Mouse (Mus musculus): ENCODE data around the gene B4galnt1.

The B4galnt1 gene

GRCm38 (mm10) chr10:127199474-127199873, 34.4 kb downstream of the B4galnt1 start:
- in situ Hi-C loops (cut with MboI, MseI), result no loop called here

- in situ Hi-C loops (cut with MboI, MseI), result no loop called here
Observed at GRCm38 (mm10) chr10:127200279-127200678, 35.3 kb downstream of the B4galnt1 start.

- in situ Hi-C loops (cut with MboI, MseI), result no loop called here
Observed at GRCm38 (mm10) chr10:127203106-127203505, 38.1 kb downstream of the B4galnt1 start.

GRCm38 (mm10) chr10:127204589-127204988, 39.6 kb downstream of the B4galnt1 start:
- in situ Hi-C loops (cut with MboI, MseI), result no loop called here

- in situ Hi-C loops (cut with MboI, MseI), result no loop called here
Observed at GRCm38 (mm10) chr10:127205373-127205772, 40.3 kb downstream of the B4galnt1 start.

GRCm38 (mm10) chr10:127208921-127209320, 43.9 kb downstream of the B4galnt1 start:
- in situ Hi-C loops (cut with MboI, MseI), result no loop called here

- in situ Hi-C loops (cut with MboI, MseI), result no loop called here
Observed at GRCm38 (mm10) chr10:127209928-127210570, 45.0 kb downstream of the B4galnt1 start.

- in situ Hi-C loops (cut with MboI, MseI), result no loop called here
Observed at GRCm38 (mm10) chr10:127210961-127211405, 46.0 kb downstream of the B4galnt1 start.

GRCm38 (mm10) chr10:127211414-127211854, 46.4 kb downstream of the B4galnt1 start, which contains the start of gene Pip4k2c:
Pip4k2c (minus strand) TSS chr10:127211585.
- in situ Hi-C loops (cut with MboI, MseI), result no loop called here

- in situ Hi-C loops (cut with MboI, MseI), result no loop called here
Observed at GRCm38 (mm10) chr10:127213272-127213671, 48.2 kb downstream of the B4galnt1 start.

GRCm38 (mm10) chr10:127213704-127214421, 48.8 kb downstream of the B4galnt1 start:
- in situ Hi-C loops (cut with MboI, MseI), result no loop called here

GRCm38 (mm10) chr10:127214422-127214803, 49.4 kb downstream of the B4galnt1 start:
- in situ Hi-C loops (cut with MboI, MseI), result no loop called here

- in situ Hi-C loops (cut with MboI, MseI), result no loop called here
Observed at GRCm38 (mm10) chr10:127216456-127216855, 51.4 kb downstream of the B4galnt1 start.

- in situ Hi-C loops (cut with MboI, MseI), result no loop called here
Observed at GRCm38 (mm10) chr10:127217177-127217576, 52.2 kb downstream of the B4galnt1 start.

GRCm38 (mm10) chr10:127218339-127218738, 53.3 kb downstream of the B4galnt1 start:
- in situ Hi-C loops (cut with MboI, MseI), result no loop called here

Data from regulatory T cell (primary cell).